Mouse (Mus musculus): ENCODE results near the gene Gm17584. TPM values are rescaled to one million over a fixed set of nuclear protein-coding genes. Genes with fewer than 3 reads are reported as not detected.

The Gm17584 gene
- polyA plus RNA-seq (2014; fragmentation: Illumina TruSeq; extraction: RNeasy Lipid Tissue Mini Kit (QIAGEN cat#74804); ENCODE audit: low read depth, low replicate concordance) = not detected

GRCm38 (mm10) chrX:124500263-124500662 is at the start of gene Gm17584:
Gene Gm17584 (plus strand): TSS chrX:124500563.

Other genes starting within 250 kb of the Gm17584 start
- not detected for gene Gm17469, start 129.3 kb downstream of the Gm17584 start, polyA plus RNA-seq (2014; fragmentation: Illumina TruSeq; extraction: RNeasy Lipid Tissue Mini Kit (QIAGEN cat#74804); ENCODE audit: low read depth, low replicate concordance)